Mouse (Mus musculus) thymus, postnatal 4 days (tissue): ENCODE data around the gene Efnb3.

Experiments used
- DNase-seq: peaks from one replicate; pipeline ENCODE4 v3.0.0; 2021

The Efnb3 gene

GRCm38 (mm10) chr11:69582230-69582805, 22.3 kb upstream of the Efnb3 start:
- DNase-seq: no peak

- DNase-seq: no peak
These were observed 21.8 kb upstream of the Efnb3 start for GRCm38 (mm10) chr11:69581814-69582213.

DNA sequence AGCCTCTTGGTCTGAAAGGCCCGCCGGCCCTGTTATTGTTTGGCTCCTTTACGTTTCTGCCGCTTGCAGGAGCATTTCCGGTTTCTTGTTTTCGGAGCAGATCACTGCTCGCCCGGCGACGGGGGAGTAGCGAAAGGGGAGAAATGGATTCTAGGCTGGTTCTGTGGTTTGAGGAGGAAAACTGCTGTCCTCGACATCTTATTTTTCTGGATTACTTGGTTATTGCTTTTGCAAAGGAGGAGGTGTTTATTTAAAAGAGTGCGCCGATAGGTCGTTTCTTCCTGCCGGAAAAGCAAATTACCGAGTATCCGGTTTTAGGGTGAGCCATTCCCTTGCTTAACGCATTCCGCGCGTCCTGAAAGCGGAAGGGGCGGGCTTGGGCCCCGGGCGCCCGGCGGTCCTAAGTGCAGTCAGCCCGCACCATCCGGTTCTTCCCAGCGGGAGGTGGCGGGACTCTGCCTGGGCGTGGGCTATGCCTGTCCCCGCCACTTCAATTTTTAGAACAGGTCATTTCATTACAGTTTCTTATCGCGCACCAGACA, 21.2 kb upstream of the Efnb3 start:
- DNase-seq: peak; percentile 88

DNA sequence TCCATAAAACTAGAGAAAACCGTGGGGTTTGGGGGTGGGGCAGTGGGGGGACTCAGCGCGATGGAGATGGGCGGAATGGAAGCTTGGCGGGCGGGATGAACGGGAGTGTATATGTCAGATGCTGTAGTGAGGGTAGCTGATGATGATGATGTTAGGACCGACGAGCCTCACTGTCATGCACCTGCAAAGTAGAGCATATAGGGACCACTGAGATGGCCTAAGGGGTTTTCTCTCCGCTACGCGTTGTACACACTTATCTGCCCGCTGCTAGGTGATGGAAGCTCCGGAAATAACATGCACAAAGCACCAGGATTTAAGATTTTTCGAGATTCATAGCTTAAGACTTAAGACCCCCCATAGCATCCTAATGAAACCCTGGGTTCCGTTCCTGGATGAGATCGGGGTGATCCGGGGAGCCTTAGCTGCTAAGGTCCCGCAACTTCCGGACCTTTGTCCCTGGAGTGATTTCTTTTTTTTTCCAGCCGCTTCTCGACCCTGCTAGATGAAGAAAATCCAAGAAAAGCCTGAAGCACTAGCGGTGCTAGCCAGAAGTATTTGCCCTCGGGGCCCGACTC, 20.7 kb upstream of the Efnb3 start:
- no peak for DNase-seq

DNA sequence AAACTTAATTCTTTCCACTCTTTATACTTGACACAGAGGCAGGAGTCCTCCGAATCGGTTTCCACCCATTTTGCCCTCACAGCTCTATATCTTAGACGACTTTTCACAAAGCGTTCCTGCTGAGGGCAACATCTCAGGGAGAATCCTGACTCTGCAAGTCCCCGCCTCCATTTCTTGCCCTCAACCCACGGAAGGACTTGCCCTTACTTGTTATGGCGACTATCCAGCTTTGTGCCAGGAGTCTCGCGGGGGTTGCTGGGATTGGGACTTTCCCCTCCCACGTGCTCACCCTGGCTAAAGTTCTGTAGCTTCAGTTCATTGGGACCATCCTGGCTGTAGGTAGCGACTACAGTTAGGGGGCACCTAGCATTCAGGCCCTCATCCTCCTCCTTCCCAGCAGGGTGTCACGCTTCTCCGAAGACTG, 20.1 kb upstream of the Efnb3 start, which contains the start of the genes Wrap53 and Trp53:
TSS of gene Wrap53 (minus strand) at position 165 of the 424 bp plus-strand sequence.
TSS of gene Trp53 (plus strand) at position 269 of the 424 bp plus-strand sequence.
- DNase-seq: peak; percentile 86

DNA sequence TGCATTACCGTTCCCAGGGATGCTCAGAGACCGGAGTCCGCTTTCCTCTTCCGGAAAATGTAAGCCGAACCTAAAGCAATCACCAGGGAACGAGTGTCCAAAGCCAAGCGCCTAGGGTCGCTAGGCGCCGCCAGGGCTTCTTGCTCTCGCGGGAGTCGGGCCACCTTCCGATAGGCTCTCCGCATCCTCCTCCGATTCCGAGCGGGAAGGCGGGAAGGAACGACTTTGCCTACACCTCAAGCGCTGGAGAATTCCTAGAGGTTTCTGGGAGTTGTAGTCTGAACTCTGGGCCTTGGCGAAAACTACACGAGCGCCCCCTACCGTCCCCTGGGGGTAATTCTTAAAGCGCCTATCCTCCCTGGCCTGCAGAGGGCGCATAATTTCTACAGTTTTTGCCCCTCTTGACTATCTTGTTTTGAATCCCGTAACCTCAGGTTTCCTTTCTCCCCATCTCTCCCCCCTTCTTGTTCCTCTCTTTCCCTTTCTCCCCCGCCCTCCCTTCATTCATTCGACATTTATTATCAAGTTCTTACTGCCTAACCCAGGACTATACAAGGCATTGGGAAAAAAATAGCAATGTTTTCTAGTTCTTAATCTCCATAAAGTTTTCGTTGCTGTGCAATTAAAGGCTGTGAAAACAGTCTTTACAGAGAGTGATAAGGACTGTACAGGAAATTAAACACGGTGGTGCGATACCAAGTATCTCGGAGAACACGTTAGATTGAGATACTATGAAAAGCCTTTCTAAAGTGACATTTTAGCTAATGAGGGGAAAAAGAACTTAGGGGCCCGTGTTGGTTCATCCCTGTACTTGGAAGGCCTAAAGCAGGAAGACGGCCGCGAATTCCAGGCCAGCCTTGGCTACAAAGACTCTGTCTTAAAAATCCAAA, 19.4 kb upstream of the Efnb3 start:
- peak; percentile 96 for DNase-seq

- no peak for DNase-seq
These were observed 18.3 kb upstream of the Efnb3 start for GRCm38 (mm10) chr11:69578301-69578700.

DNA sequence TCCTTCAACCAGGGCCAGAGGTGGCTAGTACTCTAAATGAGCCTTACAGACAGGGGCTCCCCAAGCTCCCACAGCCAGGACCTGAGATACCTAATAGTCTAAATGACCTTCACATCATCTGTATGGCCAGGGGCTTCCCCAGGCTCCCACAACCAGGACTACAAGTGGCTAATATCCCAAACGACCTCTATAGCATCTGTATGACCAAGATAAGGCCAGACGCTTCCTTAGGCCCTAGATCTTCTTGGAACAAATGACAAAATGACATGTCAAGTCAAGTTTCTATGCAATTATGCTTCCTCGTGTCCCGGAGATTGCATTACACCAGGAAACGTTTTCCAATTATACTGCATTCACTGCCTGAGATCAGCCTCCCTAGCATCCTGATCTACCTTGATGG, 16.3 kb upstream of the Efnb3 start:
- DNase-seq: no peak

GRCm38 (mm10) chr11:69575220-69575619, 15.2 kb upstream of the Efnb3 start:
- DNase-seq: peak; percentile 43

DNA sequence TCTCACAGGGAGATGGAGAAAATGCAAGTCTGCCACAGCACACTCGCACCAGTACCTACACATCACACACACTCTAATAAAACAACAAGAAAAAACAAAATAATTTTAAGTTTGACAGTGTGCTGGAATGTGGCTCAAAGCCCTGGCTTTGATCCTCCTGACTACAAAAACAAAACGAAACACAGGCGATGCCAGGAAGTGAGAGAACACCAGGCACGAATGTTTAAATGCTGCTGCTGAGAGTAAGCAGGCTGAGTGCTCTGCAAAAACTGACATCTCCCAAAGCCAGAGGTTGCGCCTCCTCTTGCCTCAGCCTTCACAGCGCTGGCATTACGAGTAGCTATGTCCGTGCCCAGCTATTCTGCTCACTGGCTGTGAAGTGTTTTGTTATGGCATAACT, 5.1 kb upstream of the Efnb3 start:
- DNase-seq: no peak

DNA sequence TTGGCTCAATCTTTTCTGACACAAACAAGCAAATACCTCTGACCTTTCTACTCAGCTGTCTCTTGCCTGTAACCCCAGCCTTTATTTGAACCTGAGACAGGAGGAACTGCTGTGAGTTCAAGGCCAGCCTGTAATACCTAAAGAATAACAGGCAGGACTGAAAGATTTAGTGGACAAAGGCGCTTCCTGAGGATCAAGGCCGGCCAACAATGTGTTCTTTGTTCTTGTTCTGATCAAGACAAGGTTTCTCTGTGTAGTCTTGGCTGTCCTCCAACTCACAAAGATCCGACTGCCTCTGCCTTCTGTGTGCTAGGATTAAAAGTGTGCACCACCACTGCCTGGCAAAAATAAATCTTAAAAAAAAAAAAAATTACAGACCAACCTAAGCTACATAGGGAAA, 4.4 kb upstream of the Efnb3 start:
- no peak for DNase-seq

DNA sequence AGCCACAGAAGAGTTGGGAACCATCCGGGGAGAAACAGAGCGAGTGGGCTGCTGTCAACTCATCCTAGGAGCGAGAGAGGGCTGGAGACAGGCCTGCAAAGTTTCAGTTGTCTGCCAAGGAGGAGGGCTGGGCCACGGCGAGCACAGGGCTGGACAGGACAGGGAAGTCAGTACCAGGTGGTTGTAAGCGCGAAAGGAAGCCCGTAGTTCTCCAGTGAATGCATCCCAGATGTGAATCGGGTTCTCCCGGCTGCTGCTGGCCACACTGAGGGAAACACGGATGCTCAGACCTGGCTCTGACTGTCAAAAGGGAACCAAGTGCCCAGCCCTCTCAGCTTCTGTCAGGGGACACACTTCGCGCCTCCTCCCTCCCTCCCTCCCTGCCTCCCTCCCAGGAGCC, 3.4 kb upstream of the Efnb3 start:
- no peak for DNase-seq

DNA sequence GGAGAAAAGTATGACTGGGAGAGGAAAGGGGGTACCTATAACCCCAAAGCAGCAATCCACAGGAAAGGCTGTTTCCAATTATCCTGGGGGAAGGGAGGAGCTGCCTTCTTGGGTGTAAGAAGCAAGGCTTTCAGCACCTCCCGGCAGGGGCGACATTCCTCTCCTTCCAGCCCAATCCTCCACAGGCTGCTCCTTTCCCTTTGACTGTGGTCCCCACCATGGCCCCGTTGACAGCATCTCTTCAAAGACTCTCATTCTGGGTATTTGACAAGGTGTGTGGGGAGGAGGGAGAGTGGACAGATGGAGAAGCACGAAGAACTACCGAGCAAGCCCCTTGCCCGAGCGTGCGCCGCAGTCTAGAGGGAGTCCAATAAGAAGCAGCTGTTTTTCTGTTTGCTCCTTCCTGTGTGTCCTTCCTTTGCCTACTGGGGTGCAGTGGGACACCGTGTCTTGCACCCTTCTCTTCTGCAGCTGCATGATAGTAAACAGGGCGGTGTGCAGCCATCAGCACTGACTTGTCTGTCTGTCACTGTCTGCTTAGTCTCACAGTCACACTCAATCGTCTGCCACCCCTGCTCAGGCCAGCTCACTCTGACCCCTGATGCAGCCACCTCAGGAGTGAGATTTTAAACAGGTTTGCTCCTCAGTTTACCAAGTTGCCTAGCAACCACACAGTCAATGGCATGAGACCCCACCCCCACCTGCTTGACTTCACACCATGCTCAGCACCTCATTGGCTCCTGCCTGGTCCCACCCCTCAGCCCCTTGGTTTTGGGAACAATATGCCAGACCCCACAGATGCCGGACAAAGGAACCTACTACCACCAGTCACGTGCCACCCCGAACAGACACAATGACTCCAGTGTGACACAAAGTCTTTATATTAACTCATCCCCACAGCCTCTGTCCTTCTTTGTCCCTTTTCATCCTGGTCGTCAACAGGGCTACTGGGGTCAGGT, 1.2 kb upstream of the Efnb3 start:
- no peak for DNase-seq

- no peak for DNase-seq
These were observed 822 bp downstream of the Efnb3 start for GRCm38 (mm10) chr11:69559183-69559582.

DNA sequence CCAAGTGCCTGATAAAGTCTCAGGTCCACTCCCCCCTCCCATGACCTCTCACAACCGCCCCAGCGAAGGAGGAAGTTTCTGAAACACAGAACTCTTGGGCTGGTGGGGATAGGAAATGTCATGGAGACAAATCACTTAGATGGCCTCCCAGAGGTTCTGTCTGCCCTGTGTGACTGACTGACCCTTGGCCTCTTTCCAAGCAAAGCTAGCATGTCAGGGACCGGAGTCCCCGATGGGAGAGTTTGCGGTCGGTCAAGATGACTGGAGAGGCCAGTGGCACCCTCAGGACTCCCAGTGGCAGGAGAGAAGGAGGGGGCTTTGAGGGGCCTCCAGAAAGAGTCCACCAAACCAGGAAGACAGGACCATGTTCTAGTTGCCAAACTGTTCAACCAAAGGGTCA, 1.2 kb downstream of the Efnb3 start:
- DNase-seq: no peak

DNA sequence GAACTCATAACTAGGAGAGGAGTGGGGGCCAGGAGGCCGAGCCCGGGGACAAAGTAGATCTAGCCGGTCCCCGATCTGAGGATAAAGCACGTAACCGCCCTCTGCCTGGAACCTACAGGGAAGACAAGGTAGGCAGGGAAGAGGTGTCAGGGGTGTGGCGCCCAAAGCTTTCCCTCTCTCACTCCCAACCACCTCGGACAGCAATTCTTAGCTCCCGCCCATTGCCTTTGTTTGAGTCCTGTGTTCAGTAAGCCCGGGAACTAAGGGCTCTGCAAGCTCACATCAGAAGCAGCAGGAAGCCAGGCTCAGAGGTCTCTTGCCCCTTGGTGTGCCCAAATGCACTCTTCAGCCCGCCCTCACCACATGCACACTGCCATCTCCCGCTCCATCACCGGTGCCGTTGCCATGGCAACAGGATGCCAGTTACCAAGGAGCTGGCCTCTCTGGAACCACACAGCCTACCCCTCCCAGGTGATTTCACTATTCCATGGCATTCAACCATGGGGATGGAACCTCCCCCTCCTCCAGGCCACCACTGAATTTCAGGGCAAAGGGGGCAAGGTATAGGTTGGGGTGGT, 2.5 kb downstream of the Efnb3 start:
- no peak for DNase-seq

DNA sequence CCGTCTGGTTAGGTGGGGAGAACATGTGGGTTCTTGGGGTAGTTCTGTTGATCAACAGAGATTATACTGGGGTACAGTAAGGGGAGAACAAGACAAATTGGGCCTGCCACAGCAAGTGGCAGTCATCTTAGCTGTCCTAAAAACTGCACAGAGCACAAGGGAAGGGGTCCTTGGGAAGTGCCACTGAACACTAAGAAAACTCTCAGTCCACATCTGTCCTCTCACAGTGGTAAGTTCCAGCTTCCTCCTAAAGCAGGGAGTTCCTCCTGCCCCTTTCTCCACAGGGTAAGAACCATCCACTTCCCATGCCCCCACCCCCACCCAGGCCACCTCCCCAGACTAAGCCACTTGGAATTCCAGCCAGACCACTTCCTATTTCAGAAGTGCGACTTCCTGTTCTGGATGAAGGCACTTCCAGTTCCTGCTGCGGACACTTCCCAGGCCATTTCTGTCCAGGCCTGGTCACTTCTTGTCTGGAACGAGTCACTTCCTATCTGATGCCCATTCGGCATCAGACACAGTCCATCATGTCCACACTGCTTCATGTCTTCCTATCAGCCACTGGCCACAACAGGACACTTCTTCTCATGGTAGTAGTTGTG, 5.4 kb downstream of the Efnb3 start:
- no peak for DNase-seq

GRCm38 (mm10) chr11:69553341-69553721, 6.7 kb downstream of the Efnb3 start:
- DNase-seq: no peak

GRCm38 (mm10) chr11:69552622-69553340, 7.2 kb downstream of the Efnb3 start:
- peak; percentile 63 for DNase-seq

- no peak for DNase-seq
These were observed 8.7 kb downstream of the Efnb3 start for GRCm38 (mm10) chr11:69551310-69551709.

- DNase-seq: no peak
These were observed 10.8 kb downstream of the Efnb3 start, which contains the start of gene Dnah2 for GRCm38 (mm10) chr11:69549060-69549656. Gene Dnah2, minus strand, starts transcription at chr11:69549110.
